Mouse (Mus musculus): ENCODE measurements around the gene D430042O09Rik. TPM values are rescaled to one million over a fixed set of nuclear protein-coding genes. Genes with fewer than 3 reads are reported as not detected.
A peak's percentile ranks its signal among the peaks of the same experiment; 100 is the strongest.

Gene D430042O09Rik
- total and polyA plus RNA-seq, 2 experiments from 2014 or later: 4.6 to 19.8 TPM

DNA sequence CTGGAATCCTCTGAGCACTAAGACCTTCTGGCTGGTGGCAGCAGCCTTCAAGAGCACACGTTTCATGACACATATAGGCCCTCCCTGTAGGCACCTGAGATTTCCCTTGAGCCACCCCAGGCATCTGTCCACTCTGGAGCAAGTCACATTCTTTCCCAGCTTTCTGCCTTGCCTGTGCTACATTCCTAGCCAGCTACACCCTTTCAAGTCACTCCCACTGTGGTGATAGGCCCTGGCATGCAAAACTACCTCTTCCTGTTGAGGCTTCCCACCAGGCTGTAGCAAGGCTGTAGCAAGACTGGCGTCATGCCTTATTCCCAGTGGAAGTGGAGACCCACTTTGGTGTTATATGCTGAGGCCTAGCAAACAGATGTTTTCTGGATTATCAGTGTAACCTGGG lies 9.0 kb downstream of the D430042O09Rik start:
- no peaks in the 10 kb centered on the region for H3K4me1 ChIP-seq (ENCODE audit: insufficient read depth)
- no peaks in the 10 kb centered on the region for H3K36me3 ChIP-seq (ENCODE audit: insufficient read depth)
- H3K9me3 ChIP-seq (ENCODE audit: low read length): no peaks in the 10 kb centered on the region
- H3K27ac ChIP-seq (ENCODE audit: low read depth, low read length): no peak overlapping the region
- no peak overlapping the region for H3K4me3 ChIP-seq (ENCODE audit: low read depth, low read length)
- no peaks in the 10 kb centered on the region for H3K27me3 ChIP-seq (ENCODE audit: insufficient read depth, low read length)
- no peak for TF ChIP-seq CTCF (IDR thresholded peaks at IDR 0.05; ENCODE audit: low read depth)
- DNase-seq (no peak), ATAC-seq (no peak)
- no peak overlapping the region for H3K4me2 ChIP-seq (ENCODE audit: low read depth)
- H3K9ac ChIP-seq: no peak overlapping the region
- WGBS: 86% methylated on average over 2 of the region's 2 CpGs

DNA sequence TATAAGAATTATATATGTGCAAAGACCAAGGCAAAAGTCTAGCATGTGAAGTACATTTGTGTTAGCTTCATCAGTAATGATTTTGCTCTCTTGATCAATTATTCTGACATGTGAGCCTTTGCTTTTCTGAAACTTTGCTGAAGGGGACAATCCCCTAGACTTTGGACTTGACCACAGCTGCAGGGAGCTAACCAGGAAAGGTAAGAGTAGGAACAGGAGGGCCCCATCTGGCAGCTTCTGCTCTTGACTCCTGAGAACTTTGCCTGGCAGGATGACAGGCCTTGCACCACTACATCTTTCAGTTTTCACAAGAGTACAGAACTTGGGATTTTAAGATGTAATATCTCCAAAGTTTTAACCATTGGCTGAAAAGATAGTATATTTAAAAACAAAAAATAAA lies 9.9 kb downstream of the D430042O09Rik start:
- no peaks in the 10 kb centered on the region for H3K9me3 ChIP-seq (ENCODE audit: low read length)
- no peaks in the 10 kb centered on the region for H3K4me1 ChIP-seq (ENCODE audit: insufficient read depth)
- DNase-seq: no peak
- no peak for TF ChIP-seq CTCF (IDR thresholded peaks at IDR 0.05; ENCODE audit: low read depth)
- no peak for ATAC-seq
- no peaks in the 10 kb centered on the region for H3K27me3 ChIP-seq (ENCODE audit: insufficient read depth, low read length)
- H3K4me2 ChIP-seq (ENCODE audit: low read depth): no peak overlapping the region
- no peak overlapping the region for H3K27ac ChIP-seq (ENCODE audit: low read depth, low read length)
- no peaks in the 10 kb centered on the region for H3K36me3 ChIP-seq (ENCODE audit: insufficient read depth)
- H3K4me3 ChIP-seq (ENCODE audit: low read depth, low read length): no peak overlapping the region
- H3K9ac ChIP-seq: no peak overlapping the region

DNA sequence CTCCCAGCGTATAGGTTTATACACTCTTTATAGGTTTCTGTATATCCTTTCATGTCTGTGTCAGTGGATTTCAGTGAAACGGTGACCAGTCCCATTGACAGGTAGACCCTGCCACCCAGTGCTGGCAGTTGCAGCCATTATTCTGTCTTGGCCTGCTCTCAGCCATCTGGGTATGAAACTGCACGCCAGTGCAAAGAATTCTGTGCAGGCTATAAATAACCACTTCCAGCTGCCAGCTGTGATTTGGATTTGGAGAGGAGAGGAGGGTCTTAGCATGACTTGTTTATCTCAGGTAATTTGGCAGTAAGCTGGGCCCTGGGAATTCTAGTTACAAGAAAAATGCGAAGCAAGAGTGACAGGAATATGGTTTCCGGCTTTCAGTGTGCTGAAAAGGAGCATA lies 12.7 kb downstream of the D430042O09Rik start:
- no peaks in the 10 kb centered on the region for H3K4me1 ChIP-seq (ENCODE audit: insufficient read depth)
- peak; percentile 35 for DNase-seq
- ATAC-seq: peak; percentile 66
- H3K36me3 ChIP-seq (ENCODE audit: insufficient read depth): no peaks in the 10 kb centered on the region
- H3K4me3 ChIP-seq (ENCODE audit: low read depth, low read length): no peak overlapping the region
- H3K27me3 ChIP-seq (ENCODE audit: insufficient read depth, low read length): no peaks in the 10 kb centered on the region
- no peak overlapping the region for H3K9ac ChIP-seq
- no peaks in the 10 kb centered on the region for H3K9me3 ChIP-seq (ENCODE audit: low read length)
- 59% methylated on average over 5 of the region's 5 CpGs for WGBS
- 0 out of 2 replicates have a peak overlapping the region, but pooled peaks have one; percentile 17 for H3K27ac ChIP-seq (ENCODE audit: low read depth, low read length)
- H3K4me2 ChIP-seq (ENCODE audit: low read depth): no peak overlapping the region
- no peak for TF ChIP-seq CTCF (IDR thresholded peaks at IDR 0.05; ENCODE audit: low read depth)

DNA sequence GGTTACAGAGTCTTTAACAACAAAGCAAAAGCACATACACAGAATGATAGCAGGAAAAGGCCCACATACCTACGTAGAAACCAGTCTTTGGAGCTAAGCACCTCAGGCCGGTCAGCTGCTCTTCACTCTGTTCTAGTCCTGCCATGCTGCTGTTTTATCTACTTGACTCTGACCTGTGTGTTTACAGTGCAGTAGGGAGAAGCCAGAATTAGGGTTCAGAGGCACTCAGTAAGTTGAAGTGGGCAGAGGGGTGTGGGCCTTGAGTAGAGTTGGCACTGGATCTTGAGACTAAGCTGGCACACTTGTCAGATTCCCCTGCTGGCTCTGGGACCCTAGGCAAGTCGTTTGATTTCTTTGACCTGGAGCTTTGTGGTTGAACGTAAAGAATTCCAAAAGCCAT lies 13.3 kb downstream of the D430042O09Rik start:
- Histone ChIP-seq H3K4me3 (ENCODE audit: low read depth, low read length) (no peak overlapping the region), H3K4me1 (ENCODE audit: insufficient read depth) (no peaks in the 10 kb centered on the region), H3K27me3 (ENCODE audit: insufficient read depth, low read length) (no peaks in the 10 kb centered on the region), H3K9me3 (ENCODE audit: low read length) (no peaks in the 10 kb centered on the region), H3K36me3 (ENCODE audit: insufficient read depth) (no peaks in the 10 kb centered on the region), H3K4me2 (ENCODE audit: low read depth) (no peak overlapping the region), H3K27ac (ENCODE audit: low read depth, low read length) (no peak overlapping the region), H3K9ac (no peak overlapping the region)
- ATAC-seq: no peak
- no peak for TF ChIP-seq CTCF (IDR thresholded peaks at IDR 0.05; ENCODE audit: low read depth)
- 87% methylated on average over 4 of the region's 4 CpGs for WGBS
- DNase-seq: no peak

DNA sequence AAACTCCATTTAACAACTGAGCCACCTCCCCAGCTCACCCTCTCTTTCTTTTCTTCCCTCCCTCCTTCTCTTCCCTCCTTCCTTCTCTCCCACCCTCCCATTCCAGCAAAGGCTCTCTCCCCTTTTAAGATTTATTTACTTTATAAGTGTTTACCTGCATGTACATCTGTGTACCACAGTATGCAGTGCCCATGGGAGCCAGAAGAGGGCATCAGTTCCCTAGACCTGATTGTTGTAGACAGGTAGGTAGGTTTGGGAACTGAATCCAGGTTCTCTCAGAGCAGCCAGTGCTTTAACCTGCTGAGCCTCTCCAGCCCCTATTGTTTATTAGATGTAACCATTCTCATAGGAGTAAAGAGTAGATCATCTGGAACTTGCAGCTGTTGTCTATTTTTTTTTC lies 14.4 kb downstream of the D430042O09Rik start:
- H3K4me3 ChIP-seq (ENCODE audit: low read depth, low read length): no peak overlapping the region
- H3K36me3 ChIP-seq (ENCODE audit: insufficient read depth): no peaks in the 10 kb centered on the region
- no peaks in the 10 kb centered on the region for H3K4me1 ChIP-seq (ENCODE audit: insufficient read depth)
- H3K27me3 ChIP-seq (ENCODE audit: insufficient read depth, low read length): no peaks in the 10 kb centered on the region
- no peak for DNase-seq
- no peak overlapping the region for H3K9ac ChIP-seq
- no peak for ATAC-seq
- H3K27ac ChIP-seq (ENCODE audit: low read depth, low read length): no peak overlapping the region
- H3K4me2 ChIP-seq (ENCODE audit: low read depth): no peak overlapping the region
- no peaks in the 10 kb centered on the region for H3K9me3 ChIP-seq (ENCODE audit: low read length)
- TF ChIP-seq CTCF (IDR thresholded peaks at IDR 0.05; ENCODE audit: low read depth): peak; percentile 38

DNA sequence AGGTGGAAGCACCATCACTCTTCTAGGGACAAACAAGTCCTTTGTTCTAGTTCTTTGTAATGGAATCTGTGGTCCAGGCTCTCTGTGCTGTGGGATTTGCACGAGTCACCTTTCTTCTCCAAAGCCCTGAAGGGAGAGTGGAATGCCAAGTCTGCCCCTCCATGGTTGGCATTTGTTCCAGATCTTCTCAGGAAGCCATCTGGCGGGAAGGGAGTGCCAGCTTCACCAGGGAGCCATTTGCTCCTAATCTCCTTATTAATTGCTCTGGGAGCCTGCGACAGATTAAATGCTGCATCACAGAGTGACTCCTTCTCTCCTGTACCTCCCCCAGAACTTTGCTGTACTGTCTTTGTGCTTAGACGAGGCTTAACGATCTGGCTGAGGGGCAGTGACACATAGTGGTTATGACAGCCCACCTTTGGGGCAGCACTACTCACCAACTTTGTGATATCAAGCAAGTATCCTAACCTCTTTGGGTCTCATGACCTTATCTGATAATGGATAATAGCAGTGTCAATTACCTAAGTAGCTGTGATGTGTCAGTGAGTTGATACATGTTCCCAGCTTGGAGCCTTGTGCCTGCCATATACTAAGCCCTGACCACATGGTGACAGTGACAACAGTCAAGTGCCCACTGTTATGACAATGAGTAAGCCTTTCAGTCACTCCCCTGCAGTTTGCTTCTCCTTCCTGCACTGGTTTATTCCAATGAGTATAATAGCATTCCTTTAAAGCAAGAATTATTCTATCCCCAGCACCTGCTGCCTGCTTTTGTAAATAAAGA lies 15.7 kb downstream of the D430042O09Rik start:
- Histone ChIP-seq H3K27ac (ENCODE audit: low read depth, low read length) (no peak overlapping the region), H3K4me2 (ENCODE audit: low read depth) (no peak overlapping the region), H3K4me3 (ENCODE audit: low read depth, low read length) (no peak overlapping the region), H3K4me1 (ENCODE audit: insufficient read depth) (no peaks in the 10 kb centered on the region), H3K9me3 (ENCODE audit: low read length) (no peaks in the 10 kb centered on the region), H3K9ac (no peak overlapping the region), H3K36me3 (ENCODE audit: insufficient read depth) (no peaks in the 10 kb centered on the region), H3K27me3 (ENCODE audit: insufficient read depth, low read length) (no peaks in the 10 kb centered on the region)
- WGBS: 14% methylated on average over 5 of the region's 5 CpGs
- no peak for TF ChIP-seq CTCF (IDR thresholded peaks at IDR 0.05; ENCODE audit: low read depth)
- ATAC-seq (0 out of 2 replicates have a peak, but pooled peaks have one; percentile 34), DNase-seq (peak; percentile 72)

DNA sequence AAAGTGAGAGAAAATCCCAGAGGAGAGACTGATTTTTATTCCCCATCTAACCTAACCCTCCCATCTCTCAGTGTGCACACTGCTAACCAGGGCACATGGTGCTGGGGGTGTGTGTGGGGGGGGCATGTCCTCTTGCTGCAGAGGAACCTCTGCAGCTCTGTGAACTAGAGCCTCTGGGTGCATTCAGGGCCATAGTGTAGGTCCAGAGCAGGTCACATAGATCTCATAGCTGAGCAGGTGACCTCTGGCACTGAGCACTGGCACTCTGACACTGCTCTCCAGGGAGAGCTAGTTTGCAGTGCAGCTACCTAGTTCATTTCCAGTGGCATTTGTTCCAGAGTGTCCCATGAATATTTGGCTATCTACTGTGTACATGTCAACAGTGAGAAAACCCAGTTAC lies 24.0 kb downstream of the D430042O09Rik start:
- Histone ChIP-seq H3K27me3 (ENCODE audit: insufficient read depth, low read length) (no peaks in the 10 kb centered on the region), H3K36me3 (ENCODE audit: insufficient read depth) (no peaks in the 10 kb centered on the region), H3K4me1 (ENCODE audit: insufficient read depth) (no peaks in the 10 kb centered on the region), H3K4me2 (ENCODE audit: low read depth) (no peak overlapping the region), H3K27ac (ENCODE audit: low read depth, low read length) (no peak overlapping the region), H3K9ac (no peak overlapping the region), H3K4me3 (ENCODE audit: low read depth, low read length) (no peak overlapping the region), H3K9me3 (ENCODE audit: low read length) (no peaks in the 10 kb centered on the region)
- DNase-seq (no peak), ATAC-seq (no peak)
- TF ChIP-seq CTCF (IDR thresholded peaks at IDR 0.05; ENCODE audit: low read depth): no peak

Data from forebrain, postnatal 0 days (tissue).